Mouse (Mus musculus) forebrain, embryonic 11.5 days (tissue): ENCODE results near the gene Mgmt. TPM values are rescaled to one million over a fixed set of nuclear protein-coding genes. Genes with fewer than 3 reads are reported as not detected.

Source experiments
- ATAC-seq: fragments of 200-750 bp; cut with Nextera tagmentation; replicated peaks from 2 replicates; pipeline ENCODE4 v1.8.0; 2017; ENCODE audit warnings: moderate TSS enrichment; ENCODE audit not compliant: low FRiP score
- DNase-seq: peaks from one replicate; pipeline ENCODE4 v3.0.0-alpha.2; 2017; ENCODE audit warnings: low spot score
- H3K27ac ChIP-seq: fragments of 300-500 bp; sonication (generic); 2 replicates; pipeline ENCODE4 v1.5.1; 2014; ENCODE audit warnings: low read depth, low read length
- H3K27me3 ChIP-seq: fragments of 300-500 bp; sonication (generic); 2 replicates; pipeline ENCODE4 v1.6.1; 2014; ENCODE audit warnings: mild to moderate bottlenecking, low read length, mixed read lengths; ENCODE audit not compliant: control insufficient read depth, insufficient read depth
- H3K36me3 ChIP-seq: fragments of 300-500 bp; sonication (generic); 2 replicates; pipeline ENCODE4 v1.6.1; 2014; ENCODE audit warnings: mild to moderate bottlenecking, low read length, moderate library complexity, mixed read lengths; ENCODE audit not compliant: control insufficient read depth, insufficient read depth
- H3K4me1 ChIP-seq: fragments of 300-500 bp; sonication (generic); replicated peaks from 2 replicates; pipeline ENCODE4 v1.6.1; 2014; ENCODE audit warnings: low read length, mixed read lengths; ENCODE audit not compliant: control insufficient read depth, insufficient read depth
- H3K4me2 ChIP-seq: fragments of 300-500 bp; sonication (generic); 2 replicates; pipeline ENCODE4 v1.6.1; 2014; ENCODE audit warnings: low read depth, mild to moderate bottlenecking, low read length, moderate library complexity, mixed read lengths; ENCODE audit not compliant: severe bottlenecking
- H3K4me3 ChIP-seq: fragments of 300-500 bp; sonication (generic); 2 replicates; pipeline ENCODE4 v1.5.1; 2014; ENCODE audit warnings: low read depth, low read length
- H3K9ac ChIP-seq: fragments of 300-500 bp; sonication (generic); 2 replicates; pipeline ENCODE4 v1.6.1; 2014; ENCODE audit warnings: low read length
- H3K9me3 ChIP-seq: fragments of 300-500 bp; sonication (generic); 2 replicates; pipeline ENCODE4 v1.6.1; 2016; ENCODE audit warnings: low read length, mixed read lengths; ENCODE audit not compliant: control insufficient read depth
- WGBS: fragments of 180-500 bp; shearing (Covaris S2); extraction: QIAGEN DNeasy Blood & Tissue Kit; methylation state at CpG from one replicate; pipeline ENCODE4 v1.1.7; 2014; 5-methylcytosine and 5-hydroxymethylcytosine counted together
- polyA plus RNA-seq: library from polyadenylated mRNA; unstranded; fragments of >200 nt; fragmentation: Nextera tagmentation; extraction: Ambion mirVana; gene quantifications from 2 replicates; pipeline ENCODE4 v1.2.1, GENCODE M21; 2014

The Mgmt gene
- polyA plus RNA-seq, 1 experiment from 2014 or later: 3.4 TPM

DNA sequence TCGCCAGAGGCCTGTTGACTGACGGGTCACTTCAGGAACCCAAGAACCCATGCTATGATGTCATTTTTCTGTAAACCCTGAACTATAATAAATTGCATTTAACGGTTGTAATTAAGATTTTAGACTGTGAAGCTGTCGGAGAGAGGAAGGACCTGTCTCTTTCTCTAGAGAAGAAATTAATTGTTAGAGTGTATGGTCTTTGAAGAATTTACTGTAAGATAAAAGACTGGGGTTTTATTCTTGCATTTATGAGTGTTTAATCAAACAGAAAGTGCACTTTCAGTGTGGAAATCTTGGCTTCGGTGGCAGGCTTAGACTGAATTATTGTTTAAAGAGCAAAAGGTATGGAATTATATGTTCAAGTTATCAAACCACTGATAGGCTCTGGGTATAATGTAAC, 49.5 kb downstream of the Mgmt start:
- Histone ChIP-seq H3K27ac (no peak overlapping the region), H3K4me3 (no peak overlapping the region), H3K9me3 (no peaks in the 10 kb centered on the region), H3K27me3 (no peaks in the 10 kb centered on the region), H3K9ac (no peak overlapping the region), H3K36me3 (no peaks in the 10 kb centered on the region), H3K4me2 (no peak overlapping the region), H3K4me1 (no peaks in the 10 kb centered on the region; the same call in 1 of the 2 replicates)
- ATAC-seq (no peak), DNase-seq (no peak)
- 84% methylated on average over 5 of the region's 5 CpGs for WGBS

DNA sequence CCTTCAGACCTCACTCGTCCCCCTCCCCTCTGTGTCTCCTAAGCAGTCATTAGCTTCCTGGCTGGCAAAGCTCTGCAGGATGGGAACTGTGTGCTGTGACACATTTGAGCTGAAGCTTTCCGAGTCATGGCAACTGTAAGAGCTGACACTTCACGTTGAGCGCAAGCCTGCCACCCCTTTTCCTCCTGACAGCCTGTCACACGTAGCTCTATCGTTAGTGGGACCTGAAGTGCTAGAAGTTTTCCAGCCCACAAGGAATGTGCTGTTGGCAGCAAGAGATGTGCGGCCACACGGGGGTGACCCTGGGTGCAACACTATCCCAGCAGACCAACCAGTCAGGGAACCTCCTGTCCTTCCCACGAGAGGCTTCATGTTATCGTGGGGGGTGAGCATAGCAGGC, 51.3 kb downstream of the Mgmt start:
- Histone ChIP-seq H3K36me3 (no peaks in the 10 kb centered on the region), H3K9ac (no peak overlapping the region), H3K27me3 (no peaks in the 10 kb centered on the region), H3K9me3 (no peaks in the 10 kb centered on the region), H3K4me3 (no peak overlapping the region), H3K27ac (no peak overlapping the region), H3K4me2 (no peak overlapping the region), H3K4me1 (no peaks in the 10 kb centered on the region; the same call in 1 of the 2 replicates)
- 74% methylated on average over 10 of the region's 10 CpGs for WGBS
- DNase-seq (no peak), ATAC-seq (no peak)

DNA sequence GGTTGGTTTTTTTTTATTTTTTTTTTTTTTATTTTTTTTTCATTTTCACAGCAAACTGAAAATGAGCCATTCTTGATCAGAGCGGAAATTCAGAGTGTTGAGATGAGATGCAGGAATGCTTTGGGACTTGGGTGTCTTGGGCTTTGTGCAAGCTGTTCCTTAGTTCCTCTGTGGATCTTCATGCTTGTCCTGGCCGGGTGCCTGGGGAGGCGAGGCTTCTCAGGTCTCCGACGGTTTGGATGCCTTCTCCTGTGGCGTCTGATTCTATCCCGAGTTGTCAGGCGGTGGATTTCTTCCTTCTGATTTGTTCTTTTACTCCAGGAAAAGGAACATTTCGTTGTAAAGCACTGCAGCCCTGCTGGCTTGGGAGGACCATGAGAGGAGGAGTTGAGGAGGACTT, 51.7 kb downstream of the Mgmt start:
- H3K27me3 ChIP-seq: no peaks in the 10 kb centered on the region

DNA sequence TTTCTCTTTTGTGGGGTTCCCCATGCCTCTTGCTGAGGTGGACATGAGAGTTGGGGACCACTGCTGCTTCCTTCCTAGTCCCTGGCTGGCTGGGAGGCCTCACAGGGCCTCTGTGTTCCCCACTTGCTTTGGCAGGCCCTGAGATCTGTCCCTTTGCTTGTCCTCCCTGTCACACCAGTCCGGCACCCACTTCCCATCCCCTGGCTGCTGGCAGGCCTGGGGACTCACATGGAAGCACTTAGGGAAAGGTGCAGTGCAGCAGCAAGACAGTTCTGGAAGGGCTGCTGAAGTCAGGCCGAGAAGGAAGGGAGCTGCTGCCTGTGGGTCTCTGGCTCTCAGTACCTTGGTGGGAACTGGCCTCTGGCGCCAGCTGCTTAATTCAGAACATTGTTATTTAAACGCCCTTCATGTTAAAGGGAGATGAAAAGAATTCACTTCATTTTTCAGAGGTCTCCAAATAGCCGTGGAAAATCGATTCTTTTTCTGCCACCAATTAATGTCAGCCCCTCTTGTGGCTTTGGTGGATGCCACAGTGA, 53.9 kb downstream of the Mgmt start:
- no peak for DNase-seq
- no peak overlapping the region for H3K9ac ChIP-seq
- no peaks in the 10 kb centered on the region for H3K9me3 ChIP-seq
- no peak overlapping the region for H3K4me3 ChIP-seq
- no peak for ATAC-seq
- H3K36me3 ChIP-seq: no peaks in the 10 kb centered on the region
- H3K4me2 ChIP-seq: no peak overlapping the region
- WGBS: 48% methylated on average over 6 of the region's 6 CpGs
- no peak overlapping the region for H3K27ac ChIP-seq
- no peaks in the 10 kb centered on the region; the same call in 1 of the 2 replicates for H3K4me1 ChIP-seq
- H3K27me3 ChIP-seq: no peaks in the 10 kb centered on the region

More for the DNA sequence above, 51.7 kb downstream of the Mgmt start:
- 93% methylated on average over 9 of the region's 9 CpGs for WGBS
- H3K4me1 ChIP-seq: no peaks in the 10 kb centered on the region; the same call in 1 of the 2 replicates
- H3K27ac ChIP-seq: no peak overlapping the region
- no peak for ATAC-seq
- no peak for DNase-seq
- H3K9me3 ChIP-seq: no peaks in the 10 kb centered on the region
- H3K36me3 ChIP-seq: no peaks in the 10 kb centered on the region
- H3K4me2 ChIP-seq: no peak overlapping the region
- no peak overlapping the region for H3K4me3 ChIP-seq
- no peak overlapping the region for H3K9ac ChIP-seq

DNA sequence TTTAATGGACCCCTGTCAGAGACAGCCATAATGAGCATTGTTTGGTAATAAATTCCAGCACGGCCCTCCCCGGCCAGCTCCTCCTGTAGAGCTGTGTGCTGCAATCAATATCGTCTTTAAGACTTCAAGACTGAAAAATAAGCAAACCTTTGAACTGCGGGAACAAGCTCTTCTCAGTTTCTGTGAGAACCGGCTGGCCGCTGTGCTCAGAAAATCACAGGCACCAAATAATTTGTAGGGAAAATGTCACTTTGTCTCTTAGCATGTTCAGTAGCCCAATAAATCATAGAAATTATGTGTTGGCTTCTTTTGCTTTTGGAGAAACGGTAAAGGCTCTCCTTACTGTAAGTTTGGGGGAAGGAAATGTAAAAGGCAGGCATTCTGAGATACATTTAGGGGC, 58.2 kb downstream of the Mgmt start:
- peaks cover 5% of the 10 kb centered on the region; the same call in 1 of the 2 replicates for H3K4me1 ChIP-seq
- 68% methylated on average over 7 of the region's 7 CpGs for WGBS
- H3K27me3 ChIP-seq: no peaks in the 10 kb centered on the region
- no peak for DNase-seq
- no peak overlapping the region for H3K4me2 ChIP-seq
- H3K36me3 ChIP-seq: no peaks in the 10 kb centered on the region
- no peak overlapping the region for H3K27ac ChIP-seq
- no peak for ATAC-seq
- H3K9me3 ChIP-seq: no peaks in the 10 kb centered on the region
- H3K9ac ChIP-seq: no peak overlapping the region
- no peak overlapping the region for H3K4me3 ChIP-seq

- ATAC-seq: no peak; the same call in 1 of the 2 replicates
- Histone ChIP-seq H3K4me1 (peaks cover 5% of the 10 kb centered on the region; the same call in 1 of the 2 replicates), H3K9me3 (no peaks in the 10 kb centered on the region), H3K36me3 (no peaks in the 10 kb centered on the region), H3K27me3 (no peaks in the 10 kb centered on the region), H3K4me2 (no peak overlapping the region), H3K9ac (no peak overlapping the region), H3K27ac (no peak overlapping the region), H3K4me3 (no peak overlapping the region)
- 44% methylated on average over 3 of the region's 3 CpGs for WGBS
- no peak for DNase-seq
These were observed 58.8 kb downstream of the Mgmt start for GRCm38 (mm10) chr7:136953251-136953650.

DNA sequence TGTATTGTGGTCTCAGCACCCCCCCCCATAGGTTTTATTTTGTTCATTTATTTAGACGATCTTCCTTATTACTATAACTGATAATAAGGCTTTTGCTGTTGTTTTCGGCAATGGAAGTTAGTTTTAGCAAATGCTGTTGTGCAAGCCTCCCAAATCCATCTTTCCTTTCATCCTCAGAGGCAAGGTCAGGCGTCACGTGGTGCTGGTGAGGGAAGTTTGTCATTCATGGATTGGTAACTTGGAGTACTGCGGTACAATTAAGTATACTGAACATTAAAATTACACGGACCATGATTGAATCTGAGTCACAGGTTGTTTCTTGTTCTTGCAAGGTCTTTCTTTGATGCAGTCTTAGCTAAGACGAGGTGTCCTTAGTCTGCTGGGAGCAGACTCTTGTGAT, 77.9 kb downstream of the Mgmt start:
- no peaks in the 10 kb centered on the region for H3K36me3 ChIP-seq
- H3K4me1 ChIP-seq: no peaks in the 10 kb centered on the region
- H3K4me2 ChIP-seq: no peak overlapping the region
- ATAC-seq: no peak
- 92% methylated on average over 7 of the region's 7 CpGs for WGBS
- H3K27ac ChIP-seq: no peak overlapping the region
- H3K9me3 ChIP-seq: no peaks in the 10 kb centered on the region
- DNase-seq: no peak
- H3K27me3 ChIP-seq: no peaks in the 10 kb centered on the region
- no peak overlapping the region for H3K9ac ChIP-seq
- H3K4me3 ChIP-seq: no peak overlapping the region

GRCm38 (mm10) chr7:136975001-136975400, 80.6 kb downstream of the Mgmt start:
- Histone ChIP-seq H3K9me3 (no peaks in the 10 kb centered on the region), H3K27ac (no peak overlapping the region), H3K9ac (no peak overlapping the region), H3K27me3 (no peaks in the 10 kb centered on the region), H3K4me2 (no peak overlapping the region), H3K4me3 (no peak overlapping the region), H3K36me3 (no peaks in the 10 kb centered on the region), H3K4me1 (no peaks in the 10 kb centered on the region)
- DNase-seq (no peak), ATAC-seq (no peak)
- 96% methylated on average over 5 of the region's 5 CpGs for WGBS

GRCm38 (mm10) chr7:136997456-136997855, 103.0 kb downstream of the Mgmt start:
- WGBS: 89% methylated on average over 15 of the region's 15 CpGs
- DNase-seq (no peak), ATAC-seq (no peak)
- H3K4me1 ChIP-seq: no peaks in the 10 kb centered on the region
- no peak overlapping the region for H3K4me2 ChIP-seq
- H3K27ac ChIP-seq: no peak overlapping the region
- no peak overlapping the region for H3K4me3 ChIP-seq
- H3K36me3 ChIP-seq: no peaks in the 10 kb centered on the region
- no peaks in the 10 kb centered on the region for H3K27me3 ChIP-seq
- H3K9ac ChIP-seq: no peak overlapping the region
- no peaks in the 10 kb centered on the region for H3K9me3 ChIP-seq
